8 mouse cellular contexts compared by ENCODE assay signal in the genomic region with DNA sequence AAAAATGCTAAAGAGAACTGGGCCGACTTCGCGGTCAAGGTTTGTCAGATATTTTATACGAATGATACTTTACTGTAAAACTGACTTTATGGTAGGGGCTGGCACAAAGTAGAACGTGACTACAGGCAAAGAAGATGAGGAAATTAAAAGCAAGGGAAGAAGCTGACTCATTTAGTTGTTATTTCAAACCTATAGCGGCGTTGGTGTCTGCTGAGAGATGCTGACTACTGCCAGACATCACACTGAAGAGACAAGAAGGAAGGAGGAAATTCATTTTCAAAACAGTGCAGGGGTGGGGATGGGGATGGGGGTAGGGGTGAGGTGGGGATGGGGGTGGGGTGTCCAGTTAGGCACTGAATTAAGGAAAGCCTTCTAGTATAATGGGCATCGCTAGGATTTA. TPM values are rescaled to one million over a fixed set of nuclear protein-coding genes. Genes with fewer than 3 reads are reported as not detected.
A peak's percentile ranks its signal among the peaks of the same experiment; 100 is the strongest.
DNase-seq lines count a peak whose midpoint lies in the region; ATAC-seq and TF ChIP-seq lines count a peak whose summit lies in the region.

No protein-coding gene starts in this region.

- H3K4me3 ChIP-seq in heart, embryonic 15.5 days: peak overlapping the region; percentile 65
- H3K4me3 ChIP-seq in hindbrain, embryonic 12.5 days: peak overlapping the region; percentile 71; the same call in 1 of the 2 replicates
- no peak overlapping the region for H3K4me3 ChIP-seq in liver, postnatal 0 days (ENCODE audit: low read depth, low read length)
- H3K4me3 ChIP-seq in thymus, adult 2 months (ENCODE audit: control insufficient read depth, insufficient read depth, low read length): no peak overlapping the region

- H3K9ac ChIP-seq in heart, embryonic 15.5 days: no peak overlapping the region
- H3K9ac ChIP-seq in hindbrain, embryonic 12.5 days: no peak overlapping the region
- H3K9ac ChIP-seq in liver, postnatal 0 days (replicated peaks): no peak overlapping the region

- TF ChIP-seq CTCF in liver, postnatal 0 days (IDR thresholded peaks at IDR 0.05; ENCODE audit: low read depth): no peak
- no peak for TF ChIP-seq CTCF in thymus, adult 2 months (IDR thresholded peaks at IDR 0.05; ENCODE audit: borderline replicate concordance, control insufficient read depth, extremely low read depth, insufficient read depth, low read length, poor library complexity)

- H3K27me3 ChIP-seq in heart, embryonic 15.5 days: peaks cover 22% of the 10 kb centered on the region
- H3K27me3 ChIP-seq in hindbrain, embryonic 12.5 days: peaks cover 11% of the 10 kb centered on the region
- H3K27me3 ChIP-seq in liver, postnatal 0 days (ENCODE audit: insufficient read depth, low read length): peaks cover 46% of the 10 kb centered on the region
- H3K27me3 ChIP-seq in thymus, adult 2 months (ENCODE audit: control insufficient read depth, insufficient read depth, low read length): peaks cover 5% of the 10 kb centered on the region; the same call in 1 of the 2 replicates

- ATAC-seq in heart, embryonic 15.5 days (replicated peaks; ENCODE audit: insufficient number of reproducible peaks, insufficient read depth, low FRiP score, low read depth): no peak
- no peak for ATAC-seq in hindbrain, embryonic 12.5 days (ENCODE audit: low FRiP score)
- no peak for ATAC-seq in liver, postnatal 0 days

- peaks cover 30% of the 10 kb centered on the region for H3K4me1 ChIP-seq in heart, embryonic 15.5 days (replicated peaks)
- H3K4me1 ChIP-seq in hindbrain, embryonic 12.5 days: peaks cover 24% of the 10 kb centered on the region
- peaks cover 9% of the 10 kb centered on the region; the same call in 1 of the 2 replicates for H3K4me1 ChIP-seq in liver, postnatal 0 days (ENCODE audit: insufficient read depth)
- peaks cover 2% of the 10 kb centered on the region; the same call in 1 of the 2 replicates for H3K4me1 ChIP-seq in thymus, adult 2 months (replicated peaks; ENCODE audit: control insufficient read depth, insufficient read depth, low read length)

- peak overlapping the region; percentile 96 for H3K4me2 ChIP-seq in heart, embryonic 15.5 days
- peak overlapping the region; percentile 72 for H3K4me2 ChIP-seq in hindbrain, embryonic 12.5 days (replicated peaks)
- H3K4me2 ChIP-seq in liver, postnatal 0 days (ENCODE audit: low read depth, low read length): peak overlapping the region; percentile 91

- no peaks in the 10 kb centered on the region for H3K36me3 ChIP-seq in heart, embryonic 15.5 days
- H3K36me3 ChIP-seq in hindbrain, embryonic 12.5 days: no peaks in the 10 kb centered on the region
- no peaks in the 10 kb centered on the region for H3K36me3 ChIP-seq in liver, postnatal 0 days (replicated peaks; ENCODE audit: insufficient read depth, low read length)
- H3K36me3 ChIP-seq in thymus, adult 2 months (ENCODE audit: control insufficient read depth, insufficient read depth, low read length): no peaks in the 10 kb centered on the region

- TF ChIP-seq EP300 in liver, postnatal 0 days (IDR thresholded peaks at IDR 0.05; ENCODE audit: low read depth): no peak

- H3K27ac ChIP-seq in heart, embryonic 15.5 days: no peak overlapping the region
- H3K27ac ChIP-seq in hindbrain, embryonic 12.5 days: no peak overlapping the region
- no peak overlapping the region for H3K27ac ChIP-seq in liver, postnatal 0 days (ENCODE audit: low read depth)
- no peak overlapping the region for H3K27ac ChIP-seq in thymus, adult 2 months (ENCODE audit: control insufficient read depth, insufficient read depth, low read length)

- 59% methylated on average over 8 of the region's 8 CpGs for WGBS in heart, embryonic 15.5 days
- WGBS in hindbrain, embryonic 12.5 days: 52% methylated on average over 8 of the region's 8 CpGs
- 49% methylated on average over 8 of the region's 8 CpGs for WGBS in liver, postnatal 0 days (ENCODE audit: insufficient replicate concordance)
- WGBS in thymus, adult 2 months: 62% methylated on average over 8 of the region's 8 CpGs

- no peak for TF ChIP-seq POLR2A in thymus, adult 2 months (IDR thresholded peaks at IDR 0.05; ENCODE audit: control insufficient read depth, extremely low read depth, insufficient read depth, low read length, poor library complexity)

- no peak for DNase-seq in heart, adult 8-10 months (ENCODE audit: low spot score)
- peak; percentile 12 for DNase-seq in NIH3T3 (ENCODE audit: low read depth)
- no peak for DNase-seq in liver, postnatal 0 days
- no peak for DNase-seq in thymus, postnatal 14 days
- no peak for DNase-seq in thymus, adult 2 months
- no peak for DNase-seq in urinary bladder, postnatal 10 days (ENCODE audit: low spot score)

- no peaks in the 10 kb centered on the region for H3K9me3 ChIP-seq in heart, embryonic 15.5 days (replicated peaks)
- no peaks in the 10 kb centered on the region for H3K9me3 ChIP-seq in hindbrain, embryonic 12.5 days (replicated peaks)
- no peaks in the 10 kb centered on the region for H3K9me3 ChIP-seq in liver, postnatal 0 days (ENCODE audit: low read length)

RNA-seq across cellular contexts. Expression of gene Slit2, which starts 1.0 kb away (rescaled TPM):
- 20.6 and 27.9 TPM in 2 replicates for polyA plus RNA-seq in heart, embryonic 15.5 days (2015; fragmentation: Nextera tagmentation; extraction: Ambion mirVana)
- total RNA-seq in heart, adult 8-10 months (2022): 1 to 10 TPM; 3.5 to 5.9 (median 4.7) TPM
- polyA plus RNA-seq in hindbrain, embryonic 12.5 days (2016; fragmentation: Nextera tagmentation; extraction: Ambion mirVana): 71.7 and 78.1 TPM in 2 replicates
- polyA plus RNA-seq in liver, postnatal 0 days (2015; fragmentation: Nextera tagmentation; extraction: Ambion mirVana): 0.23 and 0.47 TPM in 2 replicates
- 0.73 and 0.74 TPM in 2 replicates for polyA plus RNA-seq in thymus, adult 2 months (2012; rRNA removed)

Comparison
In these comparisons a context has a peak if more than half of its experiments do, and no peak if none do; other contexts are left out.
1. H3K4me3 ChIP-seq: peak in heart, embryonic 15.5 days (single experiment) and hindbrain, embryonic 12.5 days (single experiment); none in liver, postnatal 0 days (single experiment) and thymus, adult 2 months (single experiment).
2. RNA of gene Slit2, which starts 1.0 kb away (polyA plus RNA-seq): 71.7 to 78.1 TPM in hindbrain, embryonic 12.5 days and 20.6 to 27.9 TPM in heart, embryonic 15.5 days; 0.73 to 0.74 TPM in thymus, adult 2 months and 0.23 to 0.47 TPM in liver, postnatal 0 days; every median in the first group is over 10 times any median in the second.
3. Peak in every context shown above with its lines, with median percentiles within 50 percentile points of each other: H3K4me2 ChIP-seq.